Mouse (Mus musculus) intestine, postnatal 0 days (tissue): ENCODE measurements around the gene Sytl2. TPM values are rescaled to one million over a fixed set of nuclear protein-coding genes. Genes with fewer than 3 reads are reported as not detected.

ENCODE experiments used
- ATAC-seq: fragments of 200-750 bp; cut with Nextera tagmentation; 2 replicates; pipeline ENCODE4 v1.8.0; 2017; ENCODE audit warnings: mild to moderate bottlenecking, moderate TSS enrichment, moderate library complexity
- H3K27ac ChIP-seq: fragments of 300-500 bp; sonication (generic); 2 replicates; pipeline ENCODE4 v1.5.1; 2014; ENCODE audit warnings: mild to moderate bottlenecking, low read depth, low read length, moderate library complexity
- H3K27me3 ChIP-seq: fragments of 300-500 bp; sonication (generic); replicated peaks from 2 replicates; pipeline ENCODE4 v1.6.1; 2014; ENCODE audit warnings: low read length, mixed read lengths; ENCODE audit not compliant: control insufficient read depth, insufficient read depth
- H3K36me3 ChIP-seq: fragments of 300-500 bp; sonication (generic); 2 replicates; pipeline ENCODE4 v1.6.1; 2014; ENCODE audit warnings: mild to moderate bottlenecking, moderate library complexity; ENCODE audit not compliant: control insufficient read depth, insufficient read depth
- H3K4me1 ChIP-seq: fragments of 300-500 bp; sonication (generic); replicated peaks from 2 replicates; pipeline ENCODE4 v1.6.1; 2014; ENCODE audit warnings: antibody characterized with exemption, low read length, mixed read lengths; ENCODE audit not compliant: control insufficient read depth, insufficient read depth
- H3K4me2 ChIP-seq: fragments of 300-500 bp; sonication (generic); replicated peaks from 2 replicates; pipeline ENCODE4 v1.6.1; 2014; ENCODE audit warnings: low read depth, mild to moderate bottlenecking, moderate library complexity
- H3K4me3 ChIP-seq: fragments of 300-500 bp; sonication (generic); 2 replicates; pipeline ENCODE4 v1.5.1; 2014; ENCODE audit warnings: low read depth, low read length
- H3K9ac ChIP-seq: fragments of 300-500 bp; sonication (generic); 2 replicates; pipeline ENCODE4 v1.6.1; 2014; ENCODE audit warnings: mild to moderate bottlenecking, low read depth, low read length
- H3K9me3 ChIP-seq: fragments of 300-500 bp; sonication (generic); 2 replicates; pipeline ENCODE4 v1.6.1; 2016; ENCODE audit warnings: mixed run types; ENCODE audit not compliant: control insufficient read depth
- CTCF ChIP-seq: sonication (generic); IDR thresholded peaks from 2 replicates; pipeline ENCODE4 v1.5.1; 2016; ENCODE audit warnings: low read depth, mild to moderate bottlenecking, control low read depth, antibody characterized with exemption, moderate library complexity
- WGBS: fragments of 180-500 bp; shearing (Covaris S2); extraction: QIAGEN DNeasy Blood & Tissue Kit; methylation state at CpG from one replicate; pipeline ENCODE4 v1.1.7; 2014; 5-methylcytosine and 5-hydroxymethylcytosine counted together
- polyA plus RNA-seq: library from polyadenylated mRNA; unstranded; fragments of >200 nt; fragmentation: Nextera tagmentation; extraction: Ambion mirVana; gene quantifications from 2 replicates; pipeline ENCODE4 v1.2.1, GENCODE M21; 2015

Sytl2 gene
- polyA plus RNA-seq, 1 experiment from 2014 or later, result 7.0 TPM

DNA sequence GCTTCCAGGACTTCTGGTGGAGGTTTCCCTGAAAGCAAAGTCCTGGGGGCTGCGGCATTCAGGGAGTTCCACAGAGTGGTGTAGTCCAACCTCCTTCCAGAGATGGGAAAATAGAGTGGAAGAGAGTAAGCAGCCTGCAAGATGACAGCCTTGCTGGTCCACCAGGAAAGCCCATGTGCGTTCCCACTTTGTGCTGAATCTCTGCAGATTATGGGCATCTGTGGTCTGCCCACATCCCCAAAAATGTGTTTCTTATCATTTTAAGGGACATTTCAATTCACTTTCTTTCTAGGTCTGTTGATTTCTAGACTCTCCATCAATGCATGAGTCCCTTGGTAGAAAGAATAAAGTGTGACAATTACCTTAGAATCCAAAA lies 52.2 kb downstream of the Sytl2 start:
- H3K27me3 ChIP-seq, result no peaks in the 10 kb centered on the region
- no peak for ATAC-seq
- 93% methylated on average over 2 of the region's 2 CpGs for WGBS

DNA sequence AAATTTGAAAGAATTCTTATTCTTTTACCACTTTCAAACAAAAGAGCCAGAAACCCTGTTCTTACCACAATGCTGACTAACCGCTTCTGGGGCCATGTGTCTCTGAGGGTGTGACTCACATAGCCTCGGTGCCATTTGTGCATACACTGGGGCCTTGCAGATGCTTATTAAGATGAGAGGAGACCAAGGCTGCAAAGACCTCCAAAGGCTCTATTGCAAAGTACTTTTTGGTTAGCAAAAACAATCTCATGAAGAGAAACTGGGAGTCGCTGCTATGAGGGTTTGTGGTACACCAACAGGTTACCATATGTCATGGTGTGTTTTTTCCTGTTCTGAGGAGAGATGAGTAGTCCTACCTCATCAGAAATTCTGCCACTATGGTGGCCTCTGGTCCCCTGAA lies 53.4 kb downstream of the Sytl2 start:
- TF ChIP-seq CTCF, result no peak
- H3K4me2 ChIP-seq, result no peak overlapping the region
- WGBS, result 82% methylated on average over 3 of the region's 3 CpGs
- no peak overlapping the region for H3K4me3 ChIP-seq
- H3K9ac ChIP-seq, result no peak overlapping the region
- H3K4me1 ChIP-seq, result no peaks in the 10 kb centered on the region
- no peaks in the 10 kb centered on the region for H3K27me3 ChIP-seq
- H3K36me3 ChIP-seq, result no peaks in the 10 kb centered on the region
- H3K9me3 ChIP-seq, result no peaks in the 10 kb centered on the region
- H3K27ac ChIP-seq, result no peak overlapping the region
- ATAC-seq, result no peak

More for the DNA sequence above, 52.2 kb downstream of the Sytl2 start:
- no peaks in the 10 kb centered on the region for H3K9me3 ChIP-seq
- H3K27ac ChIP-seq, result no peak overlapping the region
- no peak overlapping the region for H3K4me3 ChIP-seq
- no peak overlapping the region for H3K9ac ChIP-seq
- H3K4me1 ChIP-seq, result no peaks in the 10 kb centered on the region
- no peak for TF ChIP-seq CTCF
- no peak overlapping the region for H3K4me2 ChIP-seq
- H3K36me3 ChIP-seq, result no peaks in the 10 kb centered on the region

- no peaks in the 10 kb centered on the region for H3K4me1 ChIP-seq
- H3K9ac ChIP-seq, result no peak overlapping the region
- H3K27me3 ChIP-seq, result no peaks in the 10 kb centered on the region
- no peaks in the 10 kb centered on the region for H3K9me3 ChIP-seq
- no peak overlapping the region for H3K27ac ChIP-seq
- no peak for TF ChIP-seq CTCF
- no peak for ATAC-seq
- no peak overlapping the region for H3K4me2 ChIP-seq
- no peaks in the 10 kb centered on the region for H3K36me3 ChIP-seq
- 51% methylated on average over 2 of the region's 2 CpGs for WGBS
- no peak overlapping the region for H3K4me3 ChIP-seq
Observed at GRCm38 (mm10) chr7:90355995-90356394, 53.9 kb downstream of the Sytl2 start.

DNA sequence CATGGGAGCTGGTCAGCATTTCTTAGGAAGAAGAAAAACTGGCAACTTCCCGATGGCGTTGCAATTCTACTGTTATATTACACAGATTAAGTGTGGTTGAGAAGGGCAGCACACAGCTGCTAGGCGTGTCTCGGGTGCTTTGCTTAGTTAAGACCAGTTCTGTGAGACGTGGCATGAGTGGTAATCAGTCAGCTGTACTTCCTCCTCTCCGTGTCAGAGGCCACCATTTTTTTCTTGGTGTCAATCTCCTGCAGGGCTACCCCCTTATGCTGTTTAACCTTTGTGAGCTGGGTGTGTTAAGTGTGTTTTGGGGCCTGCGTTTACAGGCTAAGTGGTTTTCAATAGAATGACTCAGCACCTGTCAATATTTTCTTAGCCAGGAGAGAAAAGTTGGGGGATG lies 60.7 kb downstream of the Sytl2 start:
- Histone ChIP-seq H3K27ac (no peak overlapping the region), H3K27me3 (no peaks in the 10 kb centered on the region), H3K9me3 (no peaks in the 10 kb centered on the region), H3K4me3 (no peak overlapping the region), H3K4me2 (no peak overlapping the region), H3K36me3 (no peaks in the 10 kb centered on the region), H3K9ac (no peak overlapping the region), H3K4me1 (no peaks in the 10 kb centered on the region)
- TF ChIP-seq CTCF, result no peak
- peak; percentile 84 for ATAC-seq
- 31% methylated on average over 7 of the region's 7 CpGs for WGBS

DNA sequence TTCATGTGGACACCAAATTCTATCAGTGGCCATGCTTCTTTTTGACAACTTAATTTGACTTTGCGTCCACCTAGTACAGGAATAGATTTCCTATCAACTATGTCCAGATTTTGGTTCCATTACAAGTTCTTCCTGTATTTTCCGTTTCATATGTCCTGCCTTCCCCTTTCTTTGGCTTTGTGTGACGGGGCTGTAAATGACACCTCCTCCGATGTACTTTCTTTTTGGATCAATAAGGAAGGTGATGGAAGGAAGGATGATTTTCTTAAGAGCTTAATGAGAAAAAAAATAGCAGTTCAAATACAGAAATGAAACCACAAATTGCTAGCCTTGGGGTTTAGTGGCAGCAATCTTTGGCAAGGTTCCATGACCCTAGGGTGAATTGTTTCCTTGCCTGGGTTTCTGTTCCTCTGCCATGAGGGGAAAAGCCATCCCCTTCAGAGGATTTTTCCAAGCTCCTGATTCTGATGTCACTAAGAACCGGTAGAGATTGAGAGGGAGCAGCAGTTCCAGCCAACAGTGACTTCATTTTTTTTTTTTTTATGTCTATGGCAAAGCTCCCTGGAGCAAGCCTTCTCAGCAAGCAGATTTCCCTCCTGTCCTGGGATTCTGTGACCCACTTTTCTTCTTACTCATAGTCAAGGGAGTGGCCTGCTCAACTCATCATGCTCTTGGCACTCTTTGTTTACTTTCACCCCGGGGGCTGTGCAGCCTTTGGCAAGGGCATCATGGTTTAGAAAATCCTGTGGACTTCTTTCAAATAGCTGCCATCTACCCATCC lies 68.2 kb downstream of the Sytl2 start:
- H3K36me3 ChIP-seq, result no peaks in the 10 kb centered on the region
- H3K27me3 ChIP-seq, result no peaks in the 10 kb centered on the region
- ATAC-seq, result no peak
- no peak overlapping the region for H3K27ac ChIP-seq
- no peak overlapping the region for H3K9ac ChIP-seq
- 65% methylated on average over 6 of the region's 6 CpGs for WGBS
- no peaks in the 10 kb centered on the region for H3K4me1 ChIP-seq
- H3K9me3 ChIP-seq, result no peaks in the 10 kb centered on the region
- H3K4me2 ChIP-seq, result no peak overlapping the region
- H3K4me3 ChIP-seq, result no peak overlapping the region
- no peak for TF ChIP-seq CTCF

GRCm38 (mm10) chr7:90372804-90373203 lies 70.8 kb downstream of the Sytl2 start:
- Histone ChIP-seq H3K27ac (no peak overlapping the region), H3K9me3 (no peaks in the 10 kb centered on the region), H3K4me3 (no peak overlapping the region), H3K9ac (no peak overlapping the region), H3K4me1 (no peaks in the 10 kb centered on the region), H3K27me3 (no peaks in the 10 kb centered on the region), H3K36me3 (no peaks in the 10 kb centered on the region), H3K4me2 (no peak overlapping the region)
- no peak for ATAC-seq
- WGBS, result 11% methylated on average over 4 of the region's 4 CpGs
- TF ChIP-seq CTCF, result no peak

DNA sequence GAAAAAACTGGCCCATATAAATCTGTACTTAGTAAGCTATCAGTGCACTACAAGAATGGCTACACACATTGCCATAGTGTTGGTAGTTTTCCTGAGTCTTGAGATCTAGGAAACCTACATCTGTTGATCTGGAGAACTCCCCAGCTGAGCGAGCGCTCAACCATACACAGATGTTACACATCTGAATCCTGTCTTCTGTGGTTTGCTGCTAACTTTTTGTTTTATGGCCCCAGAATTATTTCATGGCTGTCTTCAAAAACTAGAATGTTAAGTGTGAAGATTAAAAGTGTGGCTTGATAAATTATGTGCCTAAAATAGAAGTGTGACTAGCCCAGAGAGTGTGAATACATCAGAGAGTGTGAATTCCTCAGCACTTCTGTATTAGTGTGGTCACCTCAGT lies 82.4 kb downstream of the Sytl2 start:
- TF ChIP-seq CTCF, result no peak
- Histone ChIP-seq H3K4me2 (no peak overlapping the region), H3K36me3 (no peaks in the 10 kb centered on the region), H3K9ac (no peak overlapping the region), H3K4me3 (no peak overlapping the region), H3K4me1 (no peaks in the 10 kb centered on the region), H3K27me3 (no peaks in the 10 kb centered on the region; the same call in 1 of the 2 replicates), H3K27ac (no peak overlapping the region), H3K9me3 (no peaks in the 10 kb centered on the region)
- 80% methylated on average over 2 of the region's 2 CpGs for WGBS
- ATAC-seq, result no peak
